8 mouse cellular contexts compared by ENCODE assay signal in genomic region chr17:56010681-56011080, GRCm38 (mm10). TPM values are rescaled to one million over a fixed set of nuclear protein-coding genes. Genes with fewer than 3 reads are reported as not detected.
DNase-seq lines count a peak whose midpoint lies in the region; ATAC-seq lines count a peak whose summit lies in the region.

No protein-coding gene starts in this region.

- H3K4me2 ChIP-seq in limb, embryonic 11.5 days (ENCODE audit: low read depth, severe bottlenecking): peak overlapping the region; percentile 99; the same call in 1 of the 2 replicates
- peak overlapping the region; percentile 96 for H3K4me2 ChIP-seq in midbrain, embryonic 12.5 days (replicated peaks)

- H3K4me3 ChIP-seq in limb, embryonic 11.5 days (ENCODE audit: low read depth, low read length): peak overlapping the region; percentile 72
- peak overlapping the region; percentile 59 for H3K4me3 ChIP-seq in midbrain, embryonic 12.5 days

- WGBS in limb, embryonic 11.5 days: 14% methylated on average over 9 of the region's 9 CpGs
- WGBS in midbrain, embryonic 12.5 days: 9% methylated on average over 9 of the region's 9 CpGs

- peaks cover 2% of the 10 kb centered on the region for H3K9me3 ChIP-seq in limb, embryonic 11.5 days (ENCODE audit: control insufficient read depth, low read length)
- H3K9me3 ChIP-seq in midbrain, embryonic 12.5 days: no peaks in the 10 kb centered on the region

- peaks cover 15% of the 10 kb centered on the region for H3K4me1 ChIP-seq in limb, embryonic 11.5 days (ENCODE audit: control insufficient read depth, insufficient read depth, low read length)
- H3K4me1 ChIP-seq in midbrain, embryonic 12.5 days: peaks cover 33% of the 10 kb centered on the region

- peak overlapping the region; percentile 13; the same call in 1 of the 2 replicates for H3K9ac ChIP-seq in limb, embryonic 11.5 days (ENCODE audit: low read length)
- peak overlapping the region; percentile 75 for H3K9ac ChIP-seq in midbrain, embryonic 12.5 days (replicated peaks)

- H3K27ac ChIP-seq in limb, embryonic 11.5 days (replicated peaks; ENCODE audit: low read depth, low read length): no peak overlapping the region
- H3K27ac ChIP-seq in midbrain, embryonic 12.5 days (replicated peaks): peak overlapping the region; percentile 97; the same call in 1 of the 2 replicates

- peak; percentile 87 for DNase-seq in CD4-positive, CD25-positive, alpha-beta regulatory T cell, adult 2 months (ENCODE audit: low read depth, low spot score)
- DNase-seq in cerebellum, adult 9-10 months: peak; percentile 85
- peak; percentile 72 to 79 for DNase-seq in frontal cortex, postnatal 36 days (ENCODE audit: low spot score in 2 of 2)
- peak; percentile 24 for DNase-seq in hindlimb bud, embryonic 11.5 days (ENCODE audit: extremely low spot score, low read depth, low spot score)
- peak; percentile 87 for DNase-seq in limb, embryonic 11.5 days (ENCODE audit: low spot score)
- DNase-seq in spleen, postnatal 10 days (ENCODE audit: low spot score in 2 of 2): peak; percentile 86 to 91

- ATAC-seq in CD4-positive, CD25-positive, alpha-beta regulatory T cell, adult 4 months: no peak
- ATAC-seq in limb, embryonic 11.5 days (ENCODE audit: insufficient number of reproducible peaks, low FRiP score, low TSS enrichment, low read depth): no peak
- no peak for ATAC-seq in midbrain, embryonic 12.5 days (ENCODE audit: low FRiP score, low read depth)

- H3K27me3 ChIP-seq in limb, embryonic 11.5 days (ENCODE audit: control insufficient read depth, insufficient read depth, low read length): peaks cover 2% of the 10 kb centered on the region; the same call in 1 of the 2 replicates
- no peaks in the 10 kb centered on the region for H3K27me3 ChIP-seq in midbrain, embryonic 12.5 days

- peaks cover 17% of the 10 kb centered on the region for H3K36me3 ChIP-seq in limb, embryonic 11.5 days (ENCODE audit: control insufficient read depth, insufficient read depth, low read length)
- peaks cover 48% of the 10 kb centered on the region for H3K36me3 ChIP-seq in midbrain, embryonic 12.5 days

RNA-seq across cellular contexts. Expression of gene Mpnd, which starts 5.2 kb away (rescaled TPM):
- polyA plus RNA-seq in CD4-positive, CD25-positive, alpha-beta regulatory T cell, adult 4 months (2017; shearing (Covaris generic)): 10 to 100 TPM in 1 of 2 experiments, 1 to 10 TPM in 1; 9.2 to 13.7 TPM
- 137 and 142 TPM in 2 replicates for polyA plus RNA-seq in limb, embryonic 11.5 days (2014; fragmentation: Nextera tagmentation; extraction: Ambion mirVana)
- 195 and 205 TPM in 2 replicates for polyA plus RNA-seq in midbrain, embryonic 12.5 days (2016; fragmentation: Nextera tagmentation; extraction: Ambion mirVana)

RNA-seq across cellular contexts. Expression of gene Stap2, which starts 5.3 kb away (rescaled TPM):
- polyA plus RNA-seq in CD4-positive, CD25-positive, alpha-beta regulatory T cell, adult 4 months (2017; shearing (Covaris generic)): under 1 TPM in 1 of 2 experiments, not detected in 1; 0.70 TPM
- 6.5 and 8.7 TPM in 2 replicates for polyA plus RNA-seq in limb, embryonic 11.5 days (2014; fragmentation: Nextera tagmentation; extraction: Ambion mirVana)
- 4.7 and 5.7 TPM in 2 replicates for polyA plus RNA-seq in midbrain, embryonic 12.5 days (2016; fragmentation: Nextera tagmentation; extraction: Ambion mirVana)

RNA-seq across cellular contexts. Expression of gene Fsd1, which starts 24.4 kb away (rescaled TPM):
- under 1 TPM in 1 of 2 experiments, not detected in 1; 0.47 TPM for polyA plus RNA-seq in CD4-positive, CD25-positive, alpha-beta regulatory T cell, adult 4 months (2017; shearing (Covaris generic))
- 34.9 and 39.8 TPM in 2 replicates for polyA plus RNA-seq in limb, embryonic 11.5 days (2014; fragmentation: Nextera tagmentation; extraction: Ambion mirVana)
- 89.8 and 98.3 TPM in 2 replicates for polyA plus RNA-seq in midbrain, embryonic 12.5 days (2016; fragmentation: Nextera tagmentation; extraction: Ambion mirVana)

RNA-seq across cellular contexts. Expression of gene Sh3gl1, which starts 25.8 kb away (rescaled TPM):
- 100 to 1,000 TPM in 1 of 2 experiments, 10 to 100 TPM in 1; 93.7 to 110 TPM for polyA plus RNA-seq in CD4-positive, CD25-positive, alpha-beta regulatory T cell, adult 4 months (2017; shearing (Covaris generic))
- polyA plus RNA-seq in limb, embryonic 11.5 days (2014; fragmentation: Nextera tagmentation; extraction: Ambion mirVana): 151 and 154 TPM in 2 replicates
- 131 and 138 TPM in 2 replicates for polyA plus RNA-seq in midbrain, embryonic 12.5 days (2016; fragmentation: Nextera tagmentation; extraction: Ambion mirVana)

RNA-seq across cellular contexts. Expression of gene Chaf1a, which starts 29.6 kb away (rescaled TPM):
- polyA plus RNA-seq in CD4-positive, CD25-positive, alpha-beta regulatory T cell, adult 4 months (2017; shearing (Covaris generic)): 1 to 10 TPM in 1 of 2 experiments, under 1 TPM in 1; 0.51 to 1.0 TPM
- 32.7 and 37.4 TPM in 2 replicates for polyA plus RNA-seq in limb, embryonic 11.5 days (2014; fragmentation: Nextera tagmentation; extraction: Ambion mirVana)
- polyA plus RNA-seq in midbrain, embryonic 12.5 days (2016; fragmentation: Nextera tagmentation; extraction: Ambion mirVana): 32.5 and 34.5 TPM in 2 replicates

Comparison
In these comparisons a context has a peak if more than half of its experiments do, and no peak if none do; other contexts are left out.
1. DNase-seq: peak in every context shown above with its lines; median percentile 88 in spleen, postnatal 10 days; 87 in CD4-positive, CD25-positive, alpha-beta regulatory T cell, adult 2 months; 87 in limb, embryonic 11.5 days; 85 in cerebellum, adult 9-10 months; 76 in frontal cortex, postnatal 36 days; 24 in hindlimb bud, embryonic 11.5 days.
2. RNA of gene Fsd1, which starts 24.4 kb away (polyA plus RNA-seq): 89.8 to 98.3 TPM in midbrain, embryonic 12.5 days and 34.9 to 39.8 TPM in limb, embryonic 11.5 days; 0.47 TPM in CD4-positive, CD25-positive, alpha-beta regulatory T cell, adult 4 months; every median in the first group is over 10 times any median in the second.